Mouse (Mus musculus): ENCODE results near the gene Cpne4. TPM values are rescaled to one million over a fixed set of nuclear protein-coding genes. Genes with fewer than 3 reads are reported as not detected.

The Cpne4 gene
- polyA plus RNA-seq, 2 experiments from 2014 or later = not detected

DNA sequence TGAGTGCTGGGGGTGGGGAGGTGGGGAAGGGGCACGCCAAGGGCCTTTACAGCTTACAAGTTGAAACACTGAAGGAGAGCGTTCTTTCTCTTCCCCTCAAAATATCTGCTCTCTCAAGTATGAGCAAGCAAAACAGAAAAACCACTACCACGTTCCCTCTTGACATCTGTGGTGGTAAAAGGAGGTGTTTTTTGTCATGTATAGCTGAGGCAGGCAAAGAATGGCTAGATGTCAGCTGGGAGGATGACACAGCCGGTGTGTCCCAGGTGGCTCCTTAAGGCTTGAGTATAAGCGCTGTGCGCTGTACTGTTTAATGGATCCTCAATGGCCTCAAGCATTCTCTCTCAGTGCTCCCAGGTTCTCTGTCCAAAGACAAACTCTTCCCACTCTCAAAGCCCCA is 331.5 kb downstream of the Cpne4 start:
- ATAC-seq = no peak

DNA sequence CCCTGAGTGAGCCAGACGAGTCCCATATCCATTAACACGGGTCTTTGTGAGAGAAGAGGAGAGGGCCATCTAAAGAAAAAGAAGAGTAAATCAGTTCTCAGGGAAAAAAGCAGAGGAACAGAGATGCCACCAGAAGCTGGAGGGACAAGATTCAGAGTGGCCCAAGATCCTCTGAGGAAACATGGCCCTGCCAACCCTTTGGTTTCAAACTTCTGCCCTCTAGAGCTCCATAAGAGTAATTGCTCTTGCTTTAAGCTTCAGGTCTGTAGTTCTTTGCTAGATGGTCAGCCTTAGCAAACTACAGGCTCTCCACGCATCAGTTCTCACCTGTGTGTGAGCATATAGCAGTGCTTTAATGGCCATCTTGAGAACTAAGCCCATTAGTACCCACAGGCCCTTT is 343.4 kb downstream of the Cpne4 start:
- no peak for ATAC-seq

DNA sequence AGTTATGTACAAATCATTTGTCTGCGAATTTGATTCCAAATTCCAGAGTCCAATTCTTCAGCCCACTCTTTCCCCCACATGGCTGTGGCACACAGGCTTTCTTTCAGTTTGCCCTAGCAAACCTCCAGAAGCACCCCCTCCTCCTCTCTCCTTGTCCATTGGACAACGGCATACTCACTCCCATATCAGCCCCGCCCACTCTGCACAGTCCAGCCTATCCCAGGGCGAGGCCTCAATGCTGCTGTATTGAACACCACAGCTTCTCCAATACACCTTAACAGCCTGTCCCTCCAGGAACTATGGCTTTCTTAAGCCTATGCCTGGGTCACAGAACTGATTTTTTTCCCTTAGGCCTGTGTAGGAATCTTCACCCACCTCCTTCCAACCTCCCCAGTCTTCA is 348.3 kb downstream of the Cpne4 start:
- ATAC-seq = no peak

DNA sequence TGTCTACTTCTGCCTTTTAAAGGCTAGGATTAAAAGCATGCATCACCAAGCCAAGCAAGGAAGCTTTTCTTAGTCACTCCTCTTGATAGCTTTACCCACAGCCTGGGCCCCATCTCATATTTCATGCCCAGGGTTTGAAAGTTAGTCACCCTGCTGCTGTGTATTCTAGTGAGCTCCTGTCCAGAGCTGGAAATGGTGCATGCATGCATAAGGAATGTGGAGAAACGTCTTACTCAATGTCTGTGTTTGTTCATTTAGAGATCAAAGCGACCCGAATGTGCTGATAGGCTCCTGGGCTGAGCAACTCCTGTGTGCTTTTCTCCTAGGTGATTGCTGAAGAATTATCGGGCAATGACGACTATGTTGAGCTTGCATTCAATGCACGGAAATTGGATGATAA is 354.0 kb downstream of the Cpne4 start:
- no peak for ATAC-seq

DNA sequence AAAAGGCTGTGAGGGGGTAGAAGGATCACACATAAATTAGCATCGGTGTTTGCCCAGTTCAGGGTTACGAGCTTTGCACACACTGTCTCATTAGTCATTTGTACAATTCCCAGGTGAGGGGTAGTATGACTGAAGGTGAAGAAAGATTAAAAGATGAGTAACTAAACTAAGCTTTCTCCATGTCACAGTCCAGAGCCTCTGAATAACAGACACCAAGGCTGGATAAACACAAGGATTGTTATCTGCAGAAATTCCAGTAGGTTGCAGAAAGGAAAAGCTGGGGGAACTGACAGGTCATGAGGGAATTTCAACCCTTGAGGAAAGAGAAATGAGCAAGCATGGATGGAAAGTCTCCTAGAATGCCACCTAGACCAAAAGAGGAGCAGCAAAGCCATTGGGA is 354.7 kb downstream of the Cpne4 start:
- ATAC-seq = no peak

DNA sequence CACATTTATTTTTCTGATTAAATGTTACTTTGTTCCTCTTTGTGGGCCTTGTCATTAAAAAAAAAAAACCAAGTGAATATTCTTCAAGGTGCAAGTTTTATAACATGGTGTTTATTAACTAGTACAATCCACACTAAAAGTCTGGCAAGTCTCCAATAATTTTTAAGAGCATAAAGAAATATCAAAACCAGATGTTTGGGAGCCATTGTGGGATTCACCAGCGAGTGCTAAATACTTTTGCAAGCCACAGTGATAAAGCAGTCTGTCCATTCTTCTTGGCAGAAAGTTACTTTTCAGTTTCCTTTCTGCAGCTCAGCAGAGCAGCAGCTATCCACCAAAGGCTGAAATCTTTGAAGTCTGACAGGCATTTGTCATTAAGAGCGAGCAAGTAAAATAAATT is 365.6 kb downstream of the Cpne4 start:
- no peak for ATAC-seq

DNA sequence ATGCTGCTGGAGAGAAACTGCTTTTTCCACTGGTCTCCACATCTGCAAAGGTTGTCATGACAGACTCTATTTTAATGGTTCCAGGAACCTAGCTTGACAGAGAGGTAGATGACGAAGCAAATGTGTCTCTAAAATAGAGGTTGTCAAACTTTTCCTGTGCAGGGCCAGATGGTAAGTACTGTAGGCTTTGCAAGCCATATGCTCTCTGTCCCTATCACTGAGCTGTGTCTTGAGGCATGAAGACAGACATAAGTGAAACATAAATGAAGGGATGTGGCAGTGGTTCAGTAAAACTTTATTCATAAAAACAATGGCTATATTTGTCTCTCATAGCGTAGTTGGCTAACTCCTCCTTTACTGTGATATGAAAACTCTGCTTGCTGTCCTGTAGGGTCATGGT is 366.2 kb downstream of the Cpne4 start:
- no peak for ATAC-seq

DNA sequence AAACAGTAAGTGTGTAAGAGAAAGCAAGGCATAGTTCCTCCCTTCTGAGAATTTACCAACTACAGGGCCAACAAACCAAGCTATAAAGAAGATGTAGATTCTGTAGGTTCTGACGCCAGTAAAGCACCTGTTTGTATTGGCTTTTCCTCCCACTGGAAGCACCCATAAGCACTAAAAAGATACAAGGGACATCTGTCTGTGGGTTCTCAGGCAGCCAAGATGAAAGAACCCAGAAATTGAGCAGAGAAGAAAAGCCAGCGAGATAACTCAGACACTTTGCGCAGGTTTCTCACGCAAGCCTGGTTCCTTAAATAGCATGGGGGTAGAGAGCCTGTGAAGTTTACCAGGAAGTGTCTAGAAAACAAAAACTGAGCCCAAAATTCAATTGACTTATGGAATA is 374.1 kb downstream of the Cpne4 start:
- no peak for ATAC-seq

DNA sequence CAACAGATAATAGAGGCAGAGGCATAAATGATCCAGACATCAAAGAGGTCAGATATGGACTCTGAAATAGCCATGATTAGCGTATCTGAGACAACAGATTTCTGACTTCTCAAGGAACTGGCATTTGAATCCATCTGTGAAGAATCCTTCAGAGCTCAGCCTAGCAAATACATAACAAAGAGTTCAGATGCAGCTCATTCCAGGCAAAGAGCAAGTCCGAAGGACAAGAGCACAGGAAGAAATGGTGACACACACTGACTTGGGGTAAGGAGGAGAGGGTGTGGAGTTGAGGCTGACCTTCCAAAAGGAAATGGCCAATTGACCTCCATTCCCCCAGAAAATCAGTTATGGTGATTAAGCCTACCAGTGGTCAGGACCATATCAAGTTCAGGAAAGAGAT is 375.0 kb downstream of the Cpne4 start:
- no peak for ATAC-seq

DNA sequence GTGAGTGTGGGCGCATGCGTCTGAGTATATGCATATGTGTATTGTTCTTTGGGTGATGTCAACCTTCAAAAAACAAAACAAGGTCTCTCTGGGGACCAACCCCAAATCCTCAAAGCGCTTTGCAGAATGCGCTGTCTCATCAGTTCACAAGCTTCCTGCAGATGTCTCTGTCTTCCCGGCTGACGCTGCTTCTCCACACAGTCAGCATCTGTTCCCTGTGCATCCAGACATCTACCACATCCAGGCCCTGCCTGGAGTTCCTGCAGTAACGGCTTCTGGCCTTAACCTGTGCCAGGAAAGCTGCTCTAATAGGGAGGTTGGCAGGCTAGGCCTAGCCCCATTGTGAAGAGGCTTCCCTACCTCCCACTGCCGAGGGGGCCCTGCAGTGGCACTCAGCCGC is 381.7 kb downstream of the Cpne4 start:
- no peak for ATAC-seq

DNA sequence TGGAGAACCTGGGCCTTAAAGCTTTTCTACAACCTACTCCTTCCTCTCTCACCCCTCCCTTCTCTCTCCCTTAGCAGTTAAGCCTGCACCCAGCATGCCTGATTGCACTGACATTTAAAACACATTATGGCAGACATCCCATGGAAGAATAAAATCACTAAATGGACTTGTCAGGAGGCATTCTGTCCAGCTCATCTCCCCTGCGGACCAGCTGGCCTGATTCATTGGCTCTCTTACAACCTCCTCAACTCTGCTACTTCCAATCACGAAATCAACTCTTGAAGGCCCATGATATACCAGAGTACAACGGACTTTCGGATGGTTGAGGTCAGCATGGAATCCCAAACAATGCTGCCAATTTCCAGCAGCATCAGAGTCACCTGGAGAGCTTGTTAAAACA is 393.3 kb downstream of the Cpne4 start:
- ATAC-seq = no peak

DNA sequence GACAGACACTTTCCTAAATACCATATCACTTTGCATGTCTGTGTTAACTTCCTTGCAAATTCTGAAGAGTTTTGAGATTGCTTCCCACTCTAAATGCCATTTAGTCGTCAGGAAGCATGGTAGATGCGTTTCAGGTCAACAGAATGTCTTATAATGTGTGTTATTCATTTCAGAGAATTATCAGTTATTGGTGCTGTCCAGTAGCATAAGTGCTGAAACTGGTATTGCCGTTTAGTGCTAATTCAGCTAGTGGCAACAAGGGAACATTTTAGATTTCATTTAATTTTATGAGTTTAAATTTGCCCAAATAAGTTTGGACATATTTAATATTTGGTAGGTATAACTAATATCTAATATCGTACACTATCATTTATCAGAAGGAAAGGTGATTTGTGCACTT is 403.5 kb downstream of the Cpne4 start:
- ATAC-seq = no peak

DNA sequence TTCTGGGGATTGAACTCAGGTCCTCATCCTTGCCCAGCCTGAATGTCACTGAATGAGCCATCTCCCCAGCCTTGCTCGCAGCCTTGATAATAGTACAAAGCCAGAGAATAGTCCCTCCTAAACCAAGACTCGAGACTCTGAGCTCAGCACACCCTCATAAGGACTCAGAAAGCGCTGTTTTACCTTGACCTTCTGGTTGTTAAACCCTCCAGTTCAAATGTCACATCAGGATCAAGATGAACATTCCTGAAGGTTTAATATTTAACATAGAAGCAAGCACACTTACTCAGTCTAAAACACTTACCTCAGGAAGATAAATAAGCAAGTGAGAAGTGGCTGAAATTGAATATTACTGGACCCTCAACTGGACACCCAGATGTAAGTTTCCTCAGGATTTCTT is 405.1 kb downstream of the Cpne4 start:
- ATAC-seq = no peak

DNA sequence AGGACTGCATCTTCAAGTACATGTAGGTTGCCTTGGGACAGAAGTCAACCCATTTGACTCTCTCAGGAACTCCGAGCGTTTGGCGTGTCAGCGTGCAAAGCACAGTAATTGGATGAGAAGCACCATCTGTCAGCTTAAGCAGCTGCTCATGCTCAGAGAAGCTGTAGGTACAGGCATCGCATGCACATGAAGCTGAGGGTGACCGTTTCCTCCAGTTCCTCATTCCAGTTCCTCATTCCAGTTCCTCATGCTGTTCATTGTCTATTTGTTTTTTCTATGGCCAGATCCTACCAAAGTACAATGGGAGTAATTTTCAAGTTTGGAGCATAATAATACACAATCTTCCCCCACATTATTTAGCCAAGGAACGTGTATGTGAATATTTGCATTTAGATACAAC is 425.7 kb downstream of the Cpne4 start:
- no peak for ATAC-seq

DNA sequence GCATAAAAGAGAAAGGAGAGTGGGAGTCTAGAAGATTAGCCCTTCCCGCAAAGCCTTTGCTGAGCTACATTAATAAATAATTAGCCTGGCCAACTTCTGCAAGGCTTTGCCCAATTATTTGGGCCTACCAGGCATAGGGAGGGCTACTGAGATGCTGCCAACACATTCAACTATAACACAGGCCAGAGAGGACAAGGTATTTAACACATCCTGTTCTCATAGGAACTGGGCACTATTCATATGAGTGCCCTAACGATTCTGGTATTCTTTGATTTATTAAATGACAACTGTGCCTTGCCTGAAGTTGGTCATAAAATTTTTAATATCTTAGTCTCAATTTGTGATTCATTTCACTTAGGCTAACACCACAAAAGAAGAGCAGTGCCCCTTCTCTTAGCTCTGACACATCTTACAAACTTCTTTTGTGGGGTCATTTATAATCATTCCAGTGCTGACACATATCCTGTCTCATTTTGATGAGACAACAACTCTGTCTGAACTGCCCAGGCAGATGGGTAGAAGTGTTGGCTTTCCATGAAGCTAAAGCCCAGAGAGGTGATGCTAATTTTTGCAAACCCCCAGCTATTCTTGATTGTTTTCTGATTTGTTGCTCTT is 435.0 kb downstream of the Cpne4 start:
- no peak for ATAC-seq

DNA sequence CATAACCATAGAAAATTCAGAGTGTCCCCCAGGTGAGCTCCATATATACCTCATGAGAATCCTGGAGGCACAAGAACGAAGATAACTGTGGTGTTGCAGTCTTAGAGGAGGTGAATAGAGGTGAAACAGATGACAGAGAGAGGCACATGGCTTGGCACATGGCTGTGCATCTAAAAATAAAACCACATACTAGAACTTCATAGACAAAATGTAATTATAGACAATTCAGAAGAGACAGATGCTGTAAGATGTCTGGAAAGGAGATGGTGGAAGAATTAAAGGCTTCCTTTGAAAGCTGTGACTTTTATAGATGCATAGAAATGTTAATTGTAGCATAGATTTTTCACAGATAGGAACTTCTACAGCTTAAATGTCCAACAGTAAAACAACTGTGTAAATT is 451.1 kb downstream of the Cpne4 start:
- ATAC-seq = no peak

DNA sequence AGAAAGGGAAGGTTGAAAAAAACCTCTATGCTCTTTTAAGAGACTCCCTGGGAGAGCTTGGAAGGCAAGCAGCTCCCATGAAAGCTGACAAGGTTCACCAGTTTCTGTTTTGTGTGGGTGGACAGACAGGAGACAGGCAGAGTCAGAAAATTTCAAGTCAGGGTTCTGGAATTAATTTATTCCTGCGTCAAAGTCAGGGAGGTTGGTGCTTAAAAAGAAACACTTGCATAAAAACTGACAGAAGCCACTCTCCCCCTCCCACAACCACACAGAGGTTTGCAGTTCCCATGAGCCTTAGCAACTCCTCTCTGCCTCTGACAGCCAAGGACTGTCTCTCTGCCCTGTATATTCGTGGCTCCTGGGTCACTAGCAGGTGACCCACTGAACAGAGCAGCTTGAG is 463.6 kb downstream of the Cpne4 start:
- ATAC-seq = no peak

DNA sequence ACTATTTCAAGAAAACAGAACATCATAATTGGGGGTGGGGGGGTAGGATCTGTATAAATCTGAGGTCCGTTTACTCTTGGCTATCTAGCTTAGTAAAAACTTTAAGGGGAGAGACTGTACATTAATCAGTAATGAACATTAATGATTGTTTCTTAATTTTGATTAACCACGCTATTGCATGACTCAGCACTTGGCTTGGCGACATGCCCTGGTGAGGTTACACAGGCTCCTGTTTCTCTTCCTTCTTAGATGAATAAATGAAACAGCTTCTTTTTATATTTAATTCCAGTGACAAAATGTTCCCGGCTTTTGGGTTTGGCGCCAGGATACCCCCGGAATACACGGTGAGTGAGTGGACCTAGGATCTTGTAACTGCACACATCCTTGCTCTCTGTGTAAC is 471.1 kb downstream of the Cpne4 start:
- ATAC-seq = no peak

DNA sequence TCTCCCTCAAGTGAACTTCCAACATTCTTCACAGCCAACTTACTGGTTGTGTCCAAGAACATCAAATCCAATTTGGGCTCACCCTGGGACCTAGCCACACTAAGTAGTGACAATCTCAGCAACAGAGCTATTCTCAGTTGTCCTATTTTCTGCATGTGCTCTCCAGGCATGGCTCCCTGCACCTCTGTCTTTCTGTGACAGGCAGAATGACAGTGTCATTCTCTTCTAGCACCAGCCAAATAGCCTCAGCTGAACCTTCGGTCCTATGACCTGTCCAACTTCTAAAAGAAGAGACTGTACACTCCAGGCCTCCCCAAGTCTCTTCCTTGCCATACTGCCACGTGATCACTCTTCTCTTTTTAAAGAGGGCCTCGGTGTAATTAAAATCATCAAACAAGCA is 481.2 kb downstream of the Cpne4 start:
- ATAC-seq = no peak

DNA sequence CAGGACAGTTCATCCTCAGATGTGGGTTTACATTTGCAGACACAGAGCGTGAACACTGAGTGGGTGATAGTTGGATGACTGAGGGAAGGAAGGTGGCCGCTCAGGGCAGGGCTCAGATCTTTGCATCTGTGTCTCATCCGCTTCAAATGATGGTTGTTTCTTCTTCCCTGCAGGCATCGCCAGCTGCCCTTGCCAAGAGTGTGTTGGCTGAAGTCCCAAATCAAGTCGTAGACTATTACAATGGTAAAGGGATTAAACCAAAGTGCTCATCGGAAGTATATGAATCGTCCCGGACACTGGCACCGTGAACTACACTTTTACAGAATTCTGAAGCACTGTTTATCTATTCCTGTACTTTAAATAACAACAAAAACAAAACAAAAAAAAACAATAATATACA is 485.5 kb downstream of the Cpne4 start:
- no peak for ATAC-seq

DNA sequence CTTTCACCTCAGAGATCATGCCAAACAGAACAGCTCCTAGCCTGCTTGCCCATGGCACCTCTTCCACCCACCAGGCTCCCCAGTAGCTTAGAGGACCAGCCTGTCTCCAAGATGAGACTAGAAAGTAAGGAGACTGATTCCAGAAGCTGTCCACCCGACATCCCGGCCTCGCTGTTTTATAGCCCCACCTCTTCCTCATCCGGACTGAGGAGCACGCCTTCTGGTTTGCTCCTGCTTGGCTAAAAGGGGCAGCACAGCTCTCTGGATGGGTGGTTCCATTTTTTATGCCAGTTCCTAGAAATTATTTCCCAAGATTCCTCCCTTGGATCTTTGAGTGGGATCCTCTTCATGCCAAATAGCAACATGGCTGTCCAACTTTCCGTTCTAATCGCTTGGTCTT is 486.6 kb downstream of the Cpne4 start:
- no peak for ATAC-seq

DNA sequence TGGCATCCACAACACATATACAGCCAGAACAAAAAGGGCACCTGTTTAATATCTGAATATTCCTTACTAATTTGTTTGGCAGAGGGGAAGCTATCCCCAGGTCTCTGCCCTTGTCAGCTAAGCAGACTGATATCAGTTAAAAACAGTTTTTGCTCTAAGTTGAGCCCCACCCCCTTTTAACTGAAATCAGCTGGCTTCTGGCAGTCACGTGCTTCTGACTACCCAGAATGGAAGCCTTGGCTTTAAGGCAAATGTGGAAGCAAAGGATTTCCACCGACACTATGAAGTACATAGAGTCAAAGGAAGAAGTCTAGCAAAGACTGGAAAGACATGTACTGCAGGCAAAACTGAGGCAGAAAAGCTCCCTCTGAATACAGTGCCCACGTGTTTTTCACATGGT is 490.8 kb downstream of the Cpne4 start:
- ATAC-seq = no peak

DNA sequence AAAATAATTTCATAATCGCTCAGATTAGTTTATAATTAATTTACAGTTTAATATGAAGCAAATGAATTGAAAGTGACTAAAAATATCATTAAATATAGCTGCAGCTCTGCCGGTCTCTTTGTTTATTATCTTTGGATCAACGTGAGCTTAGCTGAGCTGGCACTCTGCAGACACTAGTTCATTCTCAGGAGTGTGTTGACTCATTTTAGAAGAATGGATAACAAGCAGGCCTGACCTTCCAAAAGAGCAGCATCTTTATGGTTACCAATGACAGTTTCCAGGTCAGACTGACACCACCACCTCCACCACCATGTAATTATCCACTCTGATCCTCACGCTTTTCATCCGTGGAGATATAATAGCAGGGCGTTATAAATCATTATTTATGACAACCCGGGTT is 498.9 kb downstream of the Cpne4 start:
- no peak for ATAC-seq

DNA sequence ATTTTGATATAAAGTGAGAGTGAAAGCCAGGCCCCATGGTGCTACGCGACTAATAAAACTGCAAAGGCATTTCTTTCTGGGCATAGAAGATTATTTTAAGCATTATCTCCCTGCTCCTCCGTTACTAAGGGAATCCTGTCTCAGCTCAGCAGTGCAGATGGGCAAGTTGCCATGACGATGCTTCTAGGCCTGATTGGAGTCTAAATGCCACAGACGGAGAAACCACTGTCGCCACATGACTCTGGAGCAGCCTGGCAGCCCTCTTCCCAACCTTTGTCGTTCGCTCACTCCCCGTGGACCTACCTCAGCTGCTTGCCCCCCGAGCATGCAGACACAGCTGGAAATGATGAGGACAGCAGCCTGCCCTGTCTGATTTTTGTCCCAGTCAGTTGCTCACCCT is 501.3 kb downstream of the Cpne4 start:
- no peak for ATAC-seq

DNA sequence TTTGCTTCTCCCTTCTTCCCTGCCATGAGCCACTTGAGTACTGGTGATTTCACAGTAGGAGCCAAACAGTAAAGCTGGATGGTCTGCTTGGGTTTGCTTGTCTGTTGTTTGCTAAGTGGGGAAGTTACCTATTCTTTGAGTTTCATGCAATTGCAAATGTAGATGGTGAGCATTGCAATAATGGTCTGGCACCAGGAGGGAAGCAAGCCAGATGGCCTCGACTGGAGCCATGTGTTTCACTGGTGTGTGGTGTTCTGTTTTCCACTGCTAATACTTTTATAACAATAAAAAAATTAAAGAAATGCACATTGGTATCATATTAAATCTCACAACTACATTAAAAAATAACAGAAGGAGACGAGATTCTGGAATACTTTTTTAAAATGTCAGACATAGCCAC is 502.6 kb downstream of the Cpne4 start:
- ATAC-seq = no peak

DNA sequence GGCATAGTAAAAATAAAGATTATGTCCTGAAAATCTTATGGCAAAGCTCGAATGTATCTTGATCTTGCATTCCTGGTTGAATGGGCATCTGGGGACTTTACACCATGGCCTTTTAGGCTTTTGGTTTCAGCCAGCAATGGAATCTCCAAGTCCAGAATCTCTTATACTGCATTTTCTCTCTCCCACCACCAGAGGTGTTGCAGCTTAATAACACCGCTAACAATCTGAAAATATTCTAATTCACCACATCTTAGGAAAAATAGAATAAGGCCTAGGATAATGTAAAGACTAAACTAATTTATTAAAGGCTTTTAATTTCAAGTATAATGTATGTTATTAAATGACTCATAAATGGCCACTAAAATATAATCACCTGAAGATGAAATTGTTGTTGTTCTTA is 503.2 kb downstream of the Cpne4 start:
- ATAC-seq = no peak
